Mouse (Mus musculus): ENCODE results near the gene Magi1.

The Magi1 gene

DNA sequence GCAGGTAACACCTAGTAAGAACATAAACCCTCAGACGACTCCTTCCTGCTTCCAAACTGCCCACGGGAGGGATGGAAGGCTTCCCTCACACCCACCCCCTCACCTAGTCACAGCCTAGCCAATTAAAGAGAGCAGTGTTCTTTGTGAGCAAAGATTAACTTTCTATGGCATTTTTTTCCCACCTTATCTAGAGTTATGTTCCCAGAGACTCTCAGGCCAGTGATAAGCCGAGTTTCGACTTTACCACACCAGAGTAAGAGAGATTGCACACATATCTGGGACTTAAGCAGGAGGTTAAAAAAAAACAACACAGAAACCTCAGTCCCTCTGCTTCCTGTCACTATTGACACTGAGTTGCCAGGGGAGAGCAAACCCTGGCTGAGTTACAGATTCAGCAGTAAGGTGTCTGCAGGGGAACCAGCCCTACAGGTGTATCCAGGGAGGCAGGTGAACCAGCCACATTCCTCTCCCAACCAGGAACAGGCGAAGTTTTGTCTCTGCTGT lies 80.0 kb downstream of the Magi1 start:
- DNase-seq (ENCODE audit: low read depth, low spot score), result no peak

DNA sequence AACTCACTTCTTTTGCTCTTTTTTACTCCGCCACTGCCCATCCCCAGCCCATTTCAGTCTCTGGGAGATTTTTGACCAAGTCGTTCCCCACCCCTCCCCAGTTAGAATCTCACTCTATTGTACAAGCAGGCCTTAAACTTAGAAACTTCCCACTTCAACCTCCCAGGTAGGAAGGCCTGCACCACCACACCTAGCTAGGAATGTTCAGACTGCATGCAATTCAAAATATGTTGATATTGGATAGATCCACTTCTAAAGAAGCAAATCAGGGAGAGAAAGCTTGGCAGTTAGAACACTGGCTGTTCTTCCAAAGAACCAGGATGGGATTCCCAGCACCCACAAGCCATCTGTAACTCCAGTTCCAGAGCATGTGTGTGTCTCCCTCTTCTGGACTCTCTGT lies 81.8 kb downstream of the Magi1 start:
- no peak for DNase-seq (ENCODE audit: low read depth, low spot score)

DNA sequence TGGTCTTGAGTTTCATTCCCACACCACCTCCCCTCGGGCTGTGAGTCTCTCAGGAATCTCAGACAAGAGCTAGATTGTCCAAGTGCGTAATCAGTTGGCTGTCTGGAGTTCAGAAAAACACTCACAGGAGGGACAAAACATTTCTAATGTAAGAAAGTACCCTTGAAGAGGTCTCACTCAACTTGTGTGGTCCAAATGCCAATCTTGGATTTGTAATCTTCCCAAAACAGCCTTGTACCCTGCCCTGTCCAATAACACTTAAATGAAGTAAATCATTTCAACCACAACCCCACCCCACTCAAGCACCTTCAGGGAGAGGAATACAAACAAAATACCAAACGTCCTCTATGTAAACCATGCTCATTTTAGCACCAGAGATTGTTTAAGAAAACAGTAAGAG lies 82.8 kb downstream of the Magi1 start:
- no peak for DNase-seq (ENCODE audit: low read depth, low spot score)

DNA sequence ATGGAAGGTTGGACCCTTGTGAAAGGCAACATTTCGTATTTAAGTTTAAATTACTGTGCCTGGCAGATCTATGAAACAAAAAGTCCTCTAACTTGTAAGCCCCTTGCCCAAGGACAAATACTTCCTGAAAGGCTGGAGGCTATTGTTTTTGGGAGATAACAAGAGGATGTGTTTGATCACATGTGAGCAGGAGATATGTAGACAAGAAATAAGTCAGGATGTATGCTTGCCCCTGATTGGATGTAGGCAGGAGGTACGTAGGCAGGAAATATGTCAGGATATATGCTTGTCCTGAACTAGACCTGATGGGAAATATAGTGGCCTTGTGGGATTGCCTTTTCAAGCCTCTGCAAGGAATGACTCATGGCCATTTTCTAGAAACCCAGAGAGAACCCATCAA lies 84.0 kb downstream of the Magi1 start:
- no peak for DNase-seq (ENCODE audit: low read depth, low spot score)

DNA sequence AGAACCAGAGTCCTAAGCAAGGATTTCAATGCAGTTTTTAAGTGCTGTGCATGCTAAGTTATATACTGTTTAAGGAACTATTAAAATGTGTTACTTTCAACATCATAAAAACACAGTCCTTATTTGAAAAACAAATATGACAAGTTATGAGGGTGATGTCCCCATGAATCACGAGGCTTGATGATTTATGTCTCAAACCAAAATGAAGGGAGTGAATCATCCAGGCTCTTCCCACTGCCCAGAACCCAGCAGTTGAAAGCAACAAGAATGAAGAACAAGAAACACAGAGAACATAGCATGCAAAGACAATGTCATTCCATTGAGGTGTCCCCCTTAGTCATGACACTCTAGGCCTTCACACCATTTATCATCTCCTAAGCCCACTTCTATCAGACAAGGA lies 85.9 kb downstream of the Magi1 start:
- DNase-seq (ENCODE audit: low read depth, low spot score), result no peak

DNA sequence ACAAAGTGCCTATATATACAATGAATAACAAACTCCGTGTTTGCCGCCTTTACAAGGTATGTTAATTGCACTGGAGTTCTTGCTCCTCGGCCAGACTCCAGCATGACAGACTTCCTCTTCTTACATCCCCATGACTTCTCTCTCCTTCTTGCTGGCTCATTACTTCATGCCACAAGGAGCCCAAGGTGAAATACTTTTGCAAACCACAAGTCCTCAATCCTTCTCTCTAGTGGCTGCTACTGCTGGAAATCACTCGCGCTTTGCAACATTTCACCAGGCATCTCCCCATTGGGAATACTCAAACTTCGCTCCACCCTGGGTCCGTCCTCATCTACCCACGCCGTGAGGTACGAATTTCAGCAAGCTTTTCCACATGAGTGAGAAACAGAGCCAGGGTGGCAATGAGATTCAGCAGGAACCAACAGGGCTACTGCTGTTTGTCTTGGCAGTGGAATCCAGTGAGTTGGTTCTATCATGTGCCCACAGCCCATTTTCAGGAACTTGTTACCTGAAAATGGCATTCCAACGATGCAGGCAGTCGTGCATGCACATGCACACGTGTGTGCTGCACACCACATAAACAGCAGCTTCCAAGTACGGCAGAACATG lies 88.3 kb downstream of the Magi1 start:
- DNase-seq (ENCODE audit: low read depth, low spot score), result no peak

DNA sequence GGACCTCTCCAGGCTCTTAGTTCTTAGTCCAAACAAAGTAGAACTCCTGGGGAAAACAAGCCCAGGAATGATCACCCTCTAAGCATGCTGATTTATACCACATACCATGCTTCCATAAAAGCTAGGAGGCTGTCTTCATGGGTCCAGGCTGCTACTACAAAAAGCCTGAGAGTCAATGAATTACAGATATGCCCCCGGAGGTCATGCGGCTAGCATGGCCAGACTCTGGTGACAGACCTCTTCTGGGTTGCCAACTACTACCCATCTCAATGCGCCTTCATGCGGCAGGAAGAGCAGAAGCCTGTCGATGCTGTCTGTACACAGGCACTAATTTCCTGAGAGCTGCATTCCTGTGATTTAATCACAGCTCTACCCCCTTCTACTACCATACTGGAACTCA lies 92.9 kb downstream of the Magi1 start:
- no peak for DNase-seq (ENCODE audit: low read depth, low spot score)

DNA sequence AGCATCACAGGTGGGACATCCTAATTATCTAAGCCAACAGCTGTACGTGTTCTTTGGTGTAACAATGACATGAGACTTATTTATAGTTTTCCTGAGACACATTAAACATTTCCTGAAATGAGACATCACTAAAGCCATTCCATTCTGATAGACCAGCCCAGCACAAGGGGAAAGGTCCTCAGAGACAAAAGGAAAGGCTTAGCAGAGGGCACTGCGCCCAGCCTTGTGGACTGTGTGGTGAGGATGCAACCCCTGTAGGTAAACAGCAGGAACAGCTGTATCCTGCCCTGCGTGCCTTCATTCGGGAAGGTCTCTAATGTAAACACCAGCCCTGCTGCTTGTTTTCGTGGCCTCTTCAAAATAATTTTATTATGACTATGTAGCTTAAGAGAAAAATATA lies 94.3 kb downstream of the Magi1 start:
- no peak for DNase-seq (ENCODE audit: low read depth, low spot score)

DNA sequence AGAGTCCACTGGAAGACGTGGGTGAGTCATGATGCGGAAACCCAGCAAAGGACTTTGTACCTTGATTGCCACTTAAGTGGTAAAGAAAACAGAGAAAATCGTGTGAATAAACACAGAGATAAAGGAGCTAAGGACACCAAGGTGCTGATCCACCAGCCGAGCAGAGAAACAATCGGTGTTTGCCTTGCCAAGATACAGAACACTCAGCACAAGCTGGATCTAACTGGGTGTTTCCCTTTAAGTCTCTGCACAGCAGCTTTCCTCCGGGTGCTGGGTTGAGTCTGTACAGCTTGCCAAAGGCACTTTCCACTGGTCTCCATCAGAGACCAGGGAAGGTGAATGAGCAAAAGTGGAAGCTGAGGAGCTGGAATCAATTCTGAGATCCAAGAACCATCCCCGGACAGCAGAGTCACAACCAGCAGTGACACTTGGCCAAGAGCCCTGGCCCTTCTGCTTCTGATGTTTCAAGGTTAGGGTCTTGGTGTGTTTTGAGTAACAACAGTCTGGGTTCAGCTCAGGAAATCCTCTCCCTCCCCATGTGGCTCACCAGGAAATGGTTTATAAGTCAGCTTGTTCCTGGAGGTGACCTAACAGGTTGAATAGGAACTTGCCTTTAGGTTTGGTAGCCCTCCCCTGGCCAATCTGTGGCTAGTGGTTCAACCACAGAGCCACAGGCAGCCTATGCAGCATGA lies 96.9 kb downstream of the Magi1 start:
- no peak for DNase-seq (ENCODE audit: low read depth, low spot score)

DNA sequence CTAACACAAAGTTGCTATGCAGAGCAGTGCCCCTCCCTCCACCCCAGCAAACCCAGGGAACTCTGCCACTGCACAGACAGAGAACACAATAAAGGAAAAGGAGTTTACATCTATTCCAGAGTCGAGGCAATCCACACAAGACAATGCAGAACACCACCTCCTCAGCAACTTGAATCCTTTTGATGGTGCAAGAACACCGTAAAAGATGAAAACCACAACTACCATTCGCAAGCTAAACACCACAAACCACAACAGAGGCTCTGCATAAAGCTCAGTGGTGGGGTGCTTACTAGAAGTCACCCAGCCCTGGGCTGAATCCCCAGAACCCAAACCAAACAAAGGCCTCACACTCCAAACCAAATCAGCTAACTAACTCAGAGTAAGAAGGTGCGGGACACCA lies 99.4 kb downstream of the Magi1 start:
- no peak for DNase-seq (ENCODE audit: low read depth, low spot score)

DNA sequence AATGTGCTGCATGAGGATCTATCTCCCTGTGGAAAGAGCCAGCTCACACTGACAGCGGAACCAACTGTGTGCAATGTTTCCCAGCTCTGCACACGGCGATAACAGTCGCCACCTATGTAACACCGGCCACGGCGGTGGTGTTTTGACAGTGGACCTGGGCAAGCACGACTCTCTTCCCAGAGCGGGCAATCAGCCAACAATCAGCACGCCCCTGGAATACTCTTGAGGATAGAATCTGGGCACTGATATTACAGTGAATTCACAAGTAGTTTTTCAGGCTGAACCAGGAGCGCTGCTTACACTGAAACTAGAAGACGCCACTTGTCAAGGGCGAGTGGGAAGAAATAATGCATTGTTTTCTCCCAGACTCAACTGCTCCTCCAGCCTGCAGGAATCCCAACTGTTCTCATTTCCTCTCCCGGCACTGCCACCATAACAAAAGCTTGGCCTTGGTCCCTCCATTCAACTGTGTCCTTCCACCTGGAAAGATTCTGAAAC lies 100.3 kb downstream of the Magi1 start:
- DNase-seq (ENCODE audit: low read depth, low spot score), result no peak

DNA sequence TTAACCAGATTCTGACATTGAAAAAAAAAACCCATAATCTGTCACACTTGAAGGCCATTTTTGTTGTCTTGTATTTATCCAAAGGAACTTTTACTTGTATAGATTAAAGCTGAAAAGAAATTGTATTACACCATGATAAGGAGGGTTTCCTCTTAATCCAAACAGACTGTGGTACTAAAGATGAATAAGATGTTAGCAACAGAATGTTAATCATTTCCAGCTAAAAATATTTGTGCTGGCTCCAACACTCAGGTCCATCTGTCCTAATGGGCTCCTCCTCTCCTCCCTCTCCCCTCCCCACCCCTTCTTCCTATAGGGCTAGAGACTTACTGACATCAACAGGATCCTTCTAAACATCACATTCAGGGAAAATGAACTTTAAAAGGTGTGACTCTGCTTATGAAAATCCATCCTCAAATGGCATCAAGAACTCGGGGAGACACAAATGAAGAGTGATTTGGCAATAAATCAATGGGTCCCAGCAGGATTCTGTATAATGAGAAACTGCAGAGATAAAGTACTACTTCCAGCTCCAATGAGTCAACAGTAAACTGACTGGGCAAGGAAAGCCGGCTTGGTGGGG lies 102.0 kb downstream of the Magi1 start:
- no peak for DNase-seq (ENCODE audit: low read depth, low spot score)

DNA sequence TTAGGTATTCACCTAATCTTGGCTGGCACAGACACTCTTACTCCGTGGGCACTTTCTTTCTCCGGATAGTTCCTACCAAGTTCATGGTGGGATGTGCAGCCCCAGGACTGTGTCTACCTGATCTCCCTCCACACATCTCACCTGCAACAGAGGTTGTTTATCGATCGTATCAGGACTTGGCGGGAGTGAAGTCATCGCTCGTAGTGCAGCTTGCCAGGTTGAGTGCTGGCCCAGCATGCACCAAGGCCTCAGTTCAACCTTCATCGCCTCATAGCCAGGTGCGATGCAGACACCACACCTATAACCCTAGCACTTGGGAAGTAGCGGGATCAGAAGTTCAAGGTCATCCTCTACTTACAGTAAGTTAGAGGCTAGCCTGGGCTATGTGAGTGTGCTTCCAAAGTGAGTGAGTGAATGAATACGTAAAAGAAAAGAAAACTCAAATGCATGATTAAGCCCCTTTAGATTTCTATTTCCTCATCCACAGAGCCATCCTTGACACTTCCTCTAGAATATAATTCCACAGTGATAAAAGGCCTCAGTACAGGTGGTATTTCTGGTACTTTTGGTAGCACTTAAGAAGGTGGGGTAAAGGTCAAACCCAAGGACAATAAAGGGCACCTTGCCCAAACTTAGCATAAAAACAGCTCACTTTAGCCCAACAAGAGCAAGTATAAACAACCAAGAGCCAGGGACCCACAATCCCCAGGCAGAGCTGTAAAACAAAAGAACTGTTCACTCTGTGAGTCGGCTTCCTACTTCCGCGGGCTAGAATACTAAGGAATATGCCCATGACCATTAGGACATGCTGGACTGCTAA lies 103.2 kb downstream of the Magi1 start:
- no peak for DNase-seq (ENCODE audit: low read depth, low spot score)

DNA sequence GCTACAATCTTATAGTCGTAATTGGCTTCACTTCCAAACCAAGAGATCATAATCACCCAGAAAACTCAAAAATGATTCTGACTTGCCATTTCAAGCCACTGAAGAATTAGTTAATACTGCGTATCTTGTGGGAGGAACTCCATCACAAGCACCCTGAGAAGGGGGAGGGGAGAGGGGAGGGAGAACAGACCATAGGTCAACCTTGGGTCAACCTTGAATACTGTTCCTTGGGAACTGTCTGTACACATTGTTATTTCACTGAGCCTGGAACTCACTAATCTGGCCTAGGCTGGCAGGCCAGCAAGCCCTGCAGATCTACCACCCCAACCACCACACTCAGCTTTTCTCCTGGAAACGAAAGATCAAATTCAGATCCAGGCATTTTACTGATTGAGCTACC lies 106.2 kb downstream of the Magi1 start:
- DNase-seq (ENCODE audit: low read depth, low spot score), result no peak

DNA sequence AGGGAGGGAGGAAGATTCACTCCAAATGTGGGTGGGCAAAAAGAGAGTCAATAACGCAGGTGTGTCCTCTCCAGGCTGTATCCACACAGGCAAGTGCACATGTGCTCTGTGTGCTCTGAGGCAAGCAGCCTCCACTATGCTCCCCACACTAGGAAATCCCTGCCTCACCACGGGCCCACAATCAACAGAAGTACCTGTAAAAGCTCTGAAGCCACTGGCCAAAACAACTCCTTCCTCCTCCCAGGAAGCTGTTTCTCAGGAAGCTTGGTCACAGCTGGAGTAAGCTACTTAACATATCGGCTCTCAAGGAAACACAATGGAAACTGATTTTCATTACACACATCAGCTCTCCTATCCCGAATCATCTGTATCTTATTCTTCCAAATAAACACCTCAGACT lies 107.0 kb downstream of the Magi1 start:
- no peak for DNase-seq (ENCODE audit: low read depth, low spot score)

DNA sequence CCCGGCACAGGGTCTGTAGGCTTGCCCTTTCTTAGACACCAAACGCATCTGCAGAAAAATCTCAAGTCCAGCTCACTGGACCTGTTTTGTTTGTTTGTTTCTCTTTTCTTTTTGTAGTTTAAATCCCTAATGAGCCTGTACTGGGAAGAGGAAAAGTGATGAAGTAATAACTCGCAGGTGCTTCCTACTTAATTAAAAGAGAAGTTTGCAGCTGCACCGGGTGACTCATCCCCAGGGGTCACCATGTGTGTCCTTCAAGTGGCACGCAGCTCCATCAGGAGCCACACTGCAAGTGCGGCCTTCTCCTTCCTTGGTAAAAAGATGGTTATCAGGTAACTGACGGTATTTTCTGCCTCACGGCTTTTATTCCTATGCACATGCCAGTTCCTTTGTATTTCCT lies 112.5 kb downstream of the Magi1 start:
- DNase-seq (ENCODE audit: low read depth, low spot score), result no peak

DNA sequence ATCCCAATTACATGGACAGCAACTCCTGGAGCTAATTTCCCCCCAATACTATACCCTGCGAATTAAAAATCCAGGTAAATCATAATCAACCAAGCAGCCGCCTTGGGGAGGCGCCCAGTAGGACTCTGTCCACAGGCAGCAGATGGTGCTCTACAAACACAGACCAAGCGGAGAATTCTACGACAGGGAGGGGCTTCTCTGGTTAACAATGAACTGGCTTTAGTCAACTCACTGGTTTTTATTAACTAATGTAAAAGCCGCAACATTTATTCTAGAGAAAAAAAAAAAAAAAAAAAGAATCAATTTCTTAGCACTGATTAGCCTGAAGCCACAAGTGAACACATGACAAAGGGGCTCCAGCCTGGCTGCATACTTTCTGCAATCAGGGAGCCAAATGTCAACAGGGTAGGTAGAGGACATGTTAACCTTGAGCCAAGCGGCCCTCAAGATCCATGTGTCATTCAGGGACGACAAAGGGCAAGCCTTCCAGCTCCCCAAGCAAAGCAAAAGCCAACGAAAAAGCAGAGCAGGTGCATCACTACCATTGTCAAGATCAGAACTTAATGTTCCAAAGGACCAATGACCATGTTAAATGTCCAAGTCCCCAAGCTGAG lies 114.0 kb downstream of the Magi1 start:
- DNase-seq (ENCODE audit: low read depth, low spot score), result no peak

DNA sequence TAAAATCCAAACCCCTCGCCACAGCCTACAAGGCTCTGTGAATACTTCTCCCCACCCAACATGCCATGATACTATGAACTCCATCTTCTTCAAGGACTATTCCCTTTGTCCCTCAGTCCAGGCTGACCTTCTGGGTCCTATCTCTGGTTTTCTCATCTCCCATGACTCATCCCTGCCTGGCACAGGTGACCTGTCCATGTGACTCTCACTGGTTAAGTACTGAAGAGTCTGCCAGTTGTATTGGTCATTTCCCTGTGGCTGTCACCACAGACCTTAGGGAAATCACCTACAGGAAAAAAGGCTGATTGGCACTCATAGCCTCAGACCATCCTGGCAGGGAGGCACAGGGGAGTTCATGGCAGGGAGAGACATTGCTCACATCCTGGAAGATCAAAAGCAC lies 117.8 kb downstream of the Magi1 start:
- no peak for DNase-seq (ENCODE audit: low read depth, low spot score)

DNA sequence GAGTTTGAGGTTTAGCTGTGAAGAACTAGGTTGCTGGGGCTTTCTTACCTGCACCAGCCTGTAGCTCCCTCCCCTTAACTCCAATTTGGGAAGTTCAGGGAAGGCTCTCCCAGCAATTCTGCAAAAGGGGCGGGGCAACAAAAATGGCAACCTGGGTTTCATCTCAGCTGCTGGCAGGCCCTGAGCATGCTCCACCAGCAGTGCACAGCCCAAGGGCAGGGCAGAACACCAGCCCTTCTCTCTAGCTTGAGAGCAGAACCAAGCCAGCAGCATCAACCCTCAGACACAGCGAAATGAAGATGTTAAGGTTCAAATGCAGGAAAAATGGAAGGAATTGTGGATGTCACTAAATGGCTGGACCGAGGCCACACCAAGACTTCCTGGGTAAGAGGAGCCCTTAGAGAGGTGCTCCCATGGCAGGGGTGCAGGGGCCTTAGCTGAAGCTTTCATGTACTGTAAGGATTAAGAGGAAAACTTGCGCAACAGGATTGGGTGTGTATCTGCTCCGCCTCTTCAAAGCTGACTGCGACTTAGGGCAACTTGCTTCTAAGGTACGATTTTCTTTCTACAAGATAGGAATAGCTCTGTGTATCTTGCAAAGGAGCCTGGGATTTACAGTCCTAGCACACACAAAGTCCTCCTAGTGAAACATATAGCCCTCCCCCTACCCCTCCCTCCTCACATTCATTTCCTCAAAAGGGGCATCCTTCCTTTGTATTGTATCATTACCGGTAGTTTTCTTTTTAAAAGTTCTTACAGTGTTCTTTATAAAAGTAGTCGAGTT lies 118.8 kb downstream of the Magi1 start:
- DNase-seq (ENCODE audit: low read depth, low spot score), result no peak

DNA sequence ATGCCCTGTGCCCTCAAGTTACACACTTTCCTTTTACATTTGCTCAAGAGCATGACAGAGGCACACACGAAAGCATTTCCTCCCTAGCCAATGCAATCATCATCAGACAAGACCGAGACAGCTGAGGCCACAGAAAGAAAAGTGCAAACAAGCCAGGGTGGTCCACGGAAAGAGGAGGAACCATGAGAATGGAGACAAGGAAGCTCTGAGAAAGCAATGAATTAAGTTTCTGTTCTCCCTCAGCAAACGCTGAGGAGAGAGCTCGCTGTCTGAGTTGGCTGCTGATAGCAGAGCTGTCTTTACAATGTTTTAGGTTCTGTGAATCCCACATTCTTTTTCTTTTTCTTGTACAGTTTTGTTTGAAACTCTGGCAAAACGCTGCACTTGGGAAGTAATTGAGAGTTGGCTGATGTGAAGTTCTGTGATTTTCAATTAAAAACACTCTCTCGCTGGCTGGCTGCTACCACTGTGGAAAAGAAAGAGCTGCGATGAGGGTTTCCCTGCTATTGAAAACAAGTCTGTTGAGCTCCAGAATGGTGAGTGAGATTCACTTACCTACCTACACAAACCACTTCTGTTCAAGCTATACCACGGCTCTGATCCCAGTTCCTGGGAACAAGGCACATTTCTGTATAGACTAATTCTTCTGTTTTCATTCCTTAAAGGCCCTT lies 120.3 kb downstream of the Magi1 start:
- no peak for DNase-seq (ENCODE audit: low read depth, low spot score)

Measured in c-Kit-negative CD71-positive TER-119-positive erythroid progenitor cells, embryonic 14.5 days (primary cell).